Mouse (Mus musculus): ENCODE data around the gene Atp11a. TPM values are rescaled to one million over a fixed set of nuclear protein-coding genes. Genes with fewer than 3 reads are reported as not detected.
A peak's percentile ranks its signal among the peaks of the same experiment; 100 is the strongest.

The Atp11a gene
- polyA plus RNA-seq, 1 experiment from 2014 or later: 19.6 TPM

DNA sequence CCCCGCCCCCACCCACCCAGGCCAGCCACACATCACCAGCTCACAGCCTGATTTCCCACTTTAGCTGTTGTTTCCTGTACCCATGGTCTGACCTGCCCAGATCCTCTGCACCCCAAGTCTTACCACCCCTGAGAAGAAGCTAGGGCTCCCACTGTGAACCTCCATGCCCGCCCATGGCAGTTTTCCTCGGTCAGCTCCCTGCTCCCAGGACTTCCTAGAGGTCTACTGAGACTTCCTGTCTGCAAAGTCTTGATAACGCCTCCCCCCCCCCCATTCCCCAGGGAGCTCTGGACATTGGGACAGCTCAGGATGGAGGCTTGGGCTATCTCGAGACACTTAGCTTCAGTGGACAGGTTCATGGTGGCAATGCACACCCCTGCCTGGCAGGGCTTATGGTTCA, 148.3 kb downstream of the Atp11a start:
- H3K36me3 ChIP-seq: no peaks in the 10 kb centered on the region
- H3K9me3 ChIP-seq: no peaks in the 10 kb centered on the region
- H3K4me2 ChIP-seq (replicated peaks): no peak overlapping the region
- H3K27ac ChIP-seq: no peak overlapping the region
- whole genome bisulfite sequencing: 90% methylated on average over 5 of the region's 5 CpGs
- no peaks in the 10 kb centered on the region for H3K27me3 ChIP-seq (replicated peaks)
- H3K4me1 ChIP-seq: no peaks in the 10 kb centered on the region; the same call in 1 of the 2 replicates
- H3K9ac ChIP-seq: no peak overlapping the region
- no peak overlapping the region for H3K4me3 ChIP-seq
- no peak for ATAC-seq (ENCODE audit: low FRiP score, low read depth)

DNA sequence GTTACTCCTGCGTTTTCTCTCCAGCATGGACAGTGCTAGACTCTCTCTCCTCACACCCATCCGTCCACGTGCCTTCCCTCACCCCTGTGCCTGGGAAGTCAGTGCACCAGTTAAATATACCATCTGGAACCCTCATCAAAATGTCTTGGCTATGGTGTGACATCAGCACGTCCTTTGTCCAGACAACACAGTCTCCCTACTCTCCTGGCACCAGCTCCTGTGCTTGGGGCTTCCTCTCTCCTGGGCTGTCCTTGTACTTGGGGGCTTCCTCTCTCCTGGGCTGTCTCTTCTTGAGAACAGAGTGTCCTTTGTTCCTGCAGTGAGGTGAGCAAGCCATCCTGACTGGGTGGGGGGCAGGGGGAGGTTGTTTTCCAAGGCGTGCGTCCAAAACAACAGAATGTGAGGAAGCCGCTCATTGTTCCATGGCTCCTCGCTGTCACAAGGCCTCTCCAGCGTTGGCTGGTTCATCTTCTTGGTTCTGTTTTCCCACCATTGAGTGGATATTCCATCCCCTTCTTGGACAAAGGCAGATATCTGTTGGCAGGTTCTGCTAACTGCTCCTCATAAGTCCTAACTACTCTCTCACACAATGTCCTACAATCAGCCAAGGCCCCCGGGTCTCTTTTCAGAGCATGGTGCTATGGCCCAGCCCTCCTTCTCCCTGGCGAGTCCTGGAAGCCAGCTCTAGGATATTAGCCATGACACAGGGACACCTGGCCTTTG, 148.9 kb downstream of the Atp11a start:
- Histone ChIP-seq H3K4me2 (replicated peaks) (no peak overlapping the region), H3K9ac (no peak overlapping the region), H3K9me3 (no peaks in the 10 kb centered on the region), H3K4me1 (no peaks in the 10 kb centered on the region; the same call in 1 of the 2 replicates), H3K4me3 (no peak overlapping the region), H3K27me3 (replicated peaks) (no peaks in the 10 kb centered on the region), H3K27ac (no peak overlapping the region), H3K36me3 (no peaks in the 10 kb centered on the region)
- 84% methylated on average over 11 of the region's 11 CpGs for WGBS
- no peak for ATAC-seq (ENCODE audit: low FRiP score, low read depth)

DNA sequence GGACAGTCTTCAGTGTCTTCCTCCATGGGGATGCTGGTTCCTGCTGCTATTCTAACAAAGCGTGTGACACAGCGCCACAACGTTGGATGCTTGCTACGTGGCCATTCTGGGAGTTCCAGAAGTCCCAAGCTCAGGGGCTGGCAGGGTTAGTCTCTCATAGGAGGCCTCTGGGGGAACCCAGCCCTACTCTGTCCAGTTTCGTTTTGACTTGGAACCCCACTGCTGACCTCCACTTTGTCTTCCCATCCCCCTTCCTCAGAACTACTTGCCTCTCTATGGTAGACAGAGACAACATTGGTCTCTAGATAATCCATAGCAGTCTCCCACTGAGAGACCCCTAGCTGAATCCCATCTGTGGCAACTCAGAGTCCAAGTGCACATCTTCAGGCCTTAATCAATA, 149.8 kb downstream of the Atp11a start:
- Histone ChIP-seq H3K27me3 (replicated peaks) (no peaks in the 10 kb centered on the region), H3K9me3 (no peaks in the 10 kb centered on the region), H3K4me1 (peaks cover 1% of the 10 kb centered on the region; the same call in 1 of the 2 replicates), H3K9ac (no peak overlapping the region), H3K36me3 (no peaks in the 10 kb centered on the region), H3K27ac (no peak overlapping the region), H3K4me3 (no peak overlapping the region), H3K4me2 (replicated peaks) (no peak overlapping the region)
- no peak for ATAC-seq (ENCODE audit: low FRiP score, low read depth)
- WGBS: 70% methylated on average over 5 of the region's 5 CpGs

DNA sequence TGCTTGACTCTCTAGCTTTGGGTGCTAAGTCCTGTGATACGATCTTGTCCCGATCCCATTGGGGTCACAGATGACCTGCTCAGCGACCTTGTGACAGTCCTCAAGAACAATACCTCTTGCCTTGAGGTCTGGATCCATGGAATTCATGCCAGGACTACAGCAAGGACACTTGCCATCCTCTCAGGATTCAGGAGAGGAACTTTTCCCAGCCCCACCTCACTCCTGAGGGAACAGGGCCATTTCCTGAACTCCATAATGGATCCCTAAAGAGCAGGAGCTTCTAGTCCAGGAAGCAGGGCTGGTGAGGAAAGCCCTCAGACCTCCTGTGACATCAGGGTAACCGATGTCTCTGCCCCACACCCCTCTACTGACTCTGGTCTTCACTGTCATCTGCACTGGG, 150.9 kb downstream of the Atp11a start:
- WGBS: 88% methylated on average over 4 of the region's 4 CpGs
- peaks cover 9% of the 10 kb centered on the region for H3K4me1 ChIP-seq

DNA sequence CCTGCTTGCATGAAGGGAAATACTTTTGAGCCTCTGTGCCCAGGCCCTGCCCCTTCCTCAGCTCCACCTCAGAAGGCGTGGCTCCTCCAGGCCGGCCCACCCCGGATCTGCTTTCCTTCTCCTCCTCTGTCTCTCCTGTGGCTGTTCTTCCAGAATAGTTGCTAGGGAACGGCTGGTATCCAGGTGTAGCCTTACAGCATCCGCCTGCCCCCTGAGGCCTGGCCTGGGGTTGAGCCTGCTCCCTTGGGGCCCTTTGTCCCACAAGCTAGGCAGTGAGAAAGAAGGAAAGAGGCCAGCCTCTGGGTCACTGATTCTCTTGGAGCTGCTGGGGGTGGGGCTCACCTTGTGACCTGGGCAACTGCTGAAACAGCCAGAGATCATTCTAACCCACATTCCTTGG, 155.2 kb downstream of the Atp11a start:
- H3K36me3 ChIP-seq: no peaks in the 10 kb centered on the region
- H3K9me3 ChIP-seq: no peaks in the 10 kb centered on the region
- no peaks in the 10 kb centered on the region for H3K27me3 ChIP-seq (replicated peaks)
- H3K4me3 ChIP-seq: no peak overlapping the region
- H3K4me2 ChIP-seq (replicated peaks): no peak overlapping the region
- 21% methylated on average over 5 of the region's 5 CpGs for WGBS
- no peak overlapping the region for H3K9ac ChIP-seq
- peaks cover 20% of the 10 kb centered on the region for H3K4me1 ChIP-seq
- no peak for ATAC-seq (ENCODE audit: low FRiP score, low read depth)
- H3K27ac ChIP-seq: no peak overlapping the region

More for the DNA sequence above, 150.9 kb downstream of the Atp11a start:
- H3K27me3 ChIP-seq (replicated peaks): no peaks in the 10 kb centered on the region
- H3K4me2 ChIP-seq (replicated peaks): no peak overlapping the region
- no peaks in the 10 kb centered on the region for H3K36me3 ChIP-seq
- no peak overlapping the region for H3K9ac ChIP-seq
- ATAC-seq (ENCODE audit: low FRiP score, low read depth): no peak
- no peak overlapping the region for H3K4me3 ChIP-seq
- no peaks in the 10 kb centered on the region for H3K9me3 ChIP-seq
- no peak overlapping the region for H3K27ac ChIP-seq

DNA sequence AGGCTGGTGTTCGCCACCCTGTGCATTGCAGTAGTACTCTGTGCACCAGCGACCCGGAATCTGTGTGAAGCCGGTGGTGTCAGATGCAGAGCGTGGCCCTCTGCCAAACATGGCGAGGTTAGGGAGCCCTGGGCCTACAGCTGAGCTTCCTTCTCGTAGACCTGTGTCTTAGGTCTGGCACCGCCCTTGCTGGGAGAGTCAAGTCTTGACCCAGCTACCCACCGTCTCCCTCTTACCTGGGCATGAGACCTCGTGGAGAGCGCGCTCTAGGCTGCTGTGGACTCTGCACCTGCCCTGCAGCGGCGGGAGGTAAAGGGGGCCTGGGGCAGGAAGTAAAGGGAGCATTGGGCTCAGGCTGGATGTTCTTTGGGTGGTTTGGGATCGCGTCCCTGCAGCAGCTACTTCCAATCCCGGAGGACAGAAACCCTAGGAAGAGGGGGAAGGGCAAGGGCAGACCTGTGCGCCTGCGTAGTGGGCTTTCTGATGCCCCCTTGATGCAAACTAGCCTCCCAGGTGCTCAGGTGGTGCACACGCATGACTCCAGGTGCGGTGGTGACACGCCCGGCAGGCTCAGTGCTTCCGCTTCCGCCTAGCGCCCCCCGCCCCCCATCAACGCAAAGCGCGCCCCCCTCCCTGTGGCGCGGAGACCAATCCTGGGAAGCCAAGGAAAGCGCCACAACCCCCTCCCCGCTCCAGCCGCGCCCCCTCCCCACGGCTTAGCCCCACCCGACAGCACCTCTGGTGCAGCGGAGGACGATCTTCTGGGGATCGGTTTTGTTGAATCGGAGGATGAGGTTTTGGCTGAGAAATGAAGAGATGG, 158.6 kb downstream of the Atp11a start:
- Histone ChIP-seq H3K4me1 (peaks cover 26% of the 10 kb centered on the region), H3K36me3 (no peaks in the 10 kb centered on the region), H3K27ac (no peak overlapping the region), H3K4me2 (replicated peaks) (peak overlapping the region; percentile 82), H3K4me3 (peak overlapping the region; percentile 45), H3K27me3 (replicated peaks) (no peaks in the 10 kb centered on the region), H3K9me3 (no peaks in the 10 kb centered on the region), H3K9ac (peak overlapping the region; percentile 64)
- WGBS: 18% methylated on average over 42 of the region's 42 CpGs
- peak; percentile 67 for ATAC-seq (ENCODE audit: low FRiP score, low read depth)

DNA sequence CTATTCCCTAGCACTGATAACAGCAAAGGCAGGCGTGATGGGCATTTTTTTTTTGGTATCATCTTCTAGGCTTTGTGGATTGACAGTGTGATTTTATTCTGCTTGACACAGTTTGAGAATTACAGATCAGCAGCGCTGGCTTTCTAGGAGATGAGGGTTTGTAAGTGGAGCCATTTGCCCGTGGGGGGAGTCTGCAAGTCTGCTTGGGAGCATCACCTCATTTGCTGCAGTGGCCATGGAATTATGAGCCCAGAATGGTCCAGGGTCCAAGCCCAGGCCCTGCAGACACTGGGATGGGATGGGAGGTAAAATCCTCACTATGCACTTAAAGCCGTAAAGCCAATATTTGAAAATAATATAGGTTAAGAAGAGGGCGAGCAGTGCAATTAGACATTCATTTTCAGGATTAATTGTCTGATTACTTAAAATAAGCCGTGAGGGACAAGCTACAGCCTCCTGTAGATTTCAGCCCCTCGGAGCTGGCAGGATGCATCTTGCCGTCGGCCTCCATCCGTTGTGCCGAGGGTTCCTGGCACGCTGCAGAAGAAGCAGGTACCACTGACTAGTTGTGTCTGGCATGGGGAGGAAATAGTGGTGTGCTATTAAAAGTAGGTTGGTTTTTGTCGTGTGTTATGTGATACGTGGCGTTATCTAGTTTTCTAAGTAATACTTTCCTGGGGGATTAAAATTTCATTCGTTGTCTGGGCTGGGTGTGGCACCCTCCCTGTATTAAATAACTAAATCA, 159.5 kb downstream of the Atp11a start:
- WGBS: 72% methylated on average over 16 of the region's 16 CpGs
- no peaks in the 10 kb centered on the region for H3K36me3 ChIP-seq
- peaks cover 26% of the 10 kb centered on the region for H3K4me1 ChIP-seq
- peak overlapping the region; percentile 45 for H3K4me3 ChIP-seq
- ATAC-seq (ENCODE audit: low FRiP score, low read depth): no peak
- H3K9ac ChIP-seq: peak overlapping the region; percentile 64
- H3K9me3 ChIP-seq: no peaks in the 10 kb centered on the region
- H3K4me2 ChIP-seq (replicated peaks): peak overlapping the region; percentile 82
- H3K27ac ChIP-seq: no peak overlapping the region
- no peaks in the 10 kb centered on the region for H3K27me3 ChIP-seq (replicated peaks)

DNA sequence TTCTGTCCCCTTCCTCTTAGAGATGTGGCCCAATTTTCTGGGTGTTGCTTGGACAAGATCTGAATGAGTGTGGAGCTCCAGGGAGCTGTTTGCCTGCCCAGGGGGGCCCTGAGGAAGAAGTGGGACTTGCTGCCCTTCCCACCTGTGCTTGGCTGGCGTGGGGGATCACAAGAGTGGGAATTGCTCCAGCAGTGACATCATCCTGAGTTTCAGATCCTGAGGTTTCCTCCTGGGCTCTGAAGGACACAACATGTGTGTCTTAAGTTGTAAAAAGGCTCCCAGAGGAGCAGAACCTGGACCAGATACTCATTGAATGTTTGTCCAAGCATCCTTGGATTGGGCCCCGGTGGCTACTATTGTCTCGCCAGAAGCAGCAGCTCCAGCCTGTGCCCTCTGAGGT, 160.2 kb downstream of the Atp11a start:
- Histone ChIP-seq H3K27me3 (replicated peaks) (no peaks in the 10 kb centered on the region), H3K4me1 (peaks cover 21% of the 10 kb centered on the region), H3K9ac (peak overlapping the region; percentile 64; the same call in 1 of the 2 replicates), H3K27ac (no peak overlapping the region), H3K4me2 (replicated peaks) (peak overlapping the region; percentile 82), H3K9me3 (no peaks in the 10 kb centered on the region), H3K36me3 (no peaks in the 10 kb centered on the region), H3K4me3 (peak overlapping the region; percentile 45)
- WGBS: 91% methylated on average over 3 of the region's 3 CpGs
- no peak for ATAC-seq (ENCODE audit: low FRiP score, low read depth)

DNA sequence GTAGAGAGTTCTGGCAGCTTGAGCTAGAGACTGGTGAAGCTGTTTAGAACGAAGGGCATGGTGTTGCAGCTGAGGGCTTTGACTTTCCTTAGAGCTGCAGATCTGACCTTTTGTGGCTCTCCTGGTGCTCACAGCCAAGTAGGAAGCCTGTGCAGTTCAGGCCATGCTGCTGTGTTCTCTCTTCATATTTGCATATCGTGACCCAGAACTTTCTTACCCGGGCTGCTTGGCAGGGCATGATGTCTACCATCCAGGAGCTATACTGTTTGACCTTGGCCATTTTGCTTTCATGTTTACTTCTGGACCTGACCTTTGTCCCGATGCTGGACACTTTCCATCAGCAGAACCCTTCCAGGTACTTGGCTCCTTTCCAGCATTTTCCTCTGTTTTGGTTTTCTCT, 161.0 kb downstream of the Atp11a start:
- no peaks in the 10 kb centered on the region for H3K27me3 ChIP-seq (replicated peaks)
- ATAC-seq (ENCODE audit: low FRiP score, low read depth): no peak
- peak overlapping the region; percentile 82 for H3K4me2 ChIP-seq (replicated peaks)
- H3K4me1 ChIP-seq: peaks cover 17% of the 10 kb centered on the region
- no peaks in the 10 kb centered on the region for H3K9me3 ChIP-seq
- H3K27ac ChIP-seq: no peak overlapping the region
- H3K9ac ChIP-seq: no peak overlapping the region
- WGBS: 89% methylated on average over 4 of the region's 4 CpGs
- no peaks in the 10 kb centered on the region for H3K36me3 ChIP-seq
- H3K4me3 ChIP-seq: no peak overlapping the region

Other genes starting within 250 kb of the Atp11a start
- not detected in 2 replicates for gene Spaca7, start 184.0 kb upstream of the Atp11a start, polyA plus RNA-seq (2016; fragmentation: Nextera tagmentation; extraction: Ambion mirVana)
- gene Tubgcp3, start 84.8 kb upstream of the Atp11a start, polyA plus RNA-seq (2016; fragmentation: Nextera tagmentation; extraction: Ambion mirVana): 43.0 and 50.4 TPM in 2 replicates
- gene Mcf2l, start 116.8 kb downstream of the Atp11a start, polyA plus RNA-seq (2016; fragmentation: Nextera tagmentation; extraction: Ambion mirVana): 97.0 and 98.9 TPM in 2 replicates

Measured in neural tube, embryonic 12.5 days (tissue).